Mouse (Mus musculus) lung, embryonic 14.5 days (tissue): ENCODE measurements around the gene Fbl. TPM values are rescaled to one million over a fixed set of nuclear protein-coding genes. Genes with fewer than 3 reads are reported as not detected.

ENCODE experiments used
- ATAC-seq: fragments of 200-750 bp; cut with Nextera tagmentation; 2 replicates; pipeline ENCODE4 v1.8.0; 2017; ENCODE audit warnings: mild to moderate bottlenecking, moderate TSS enrichment, moderate library complexity; ENCODE audit not compliant: insufficient read depth
- DNase-seq: peaks from one replicate; pipeline ENCODE4 v3.0.0-alpha.2; 2015
- H3K27ac ChIP-seq: fragments of 300-500 bp; sonication (generic); 2 replicates; pipeline ENCODE4 v1.5.1; 2014; ENCODE audit warnings: low read depth, mild to moderate bottlenecking, moderate library complexity
- H3K27me3 ChIP-seq: fragments of 300-500 bp; sonication (generic); 2 replicates; pipeline ENCODE4 v1.6.1; 2014; ENCODE audit warnings: low read length, control low read depth; ENCODE audit not compliant: insufficient read depth
- H3K36me3 ChIP-seq: fragments of 300-500 bp; sonication (generic); 2 replicates; pipeline ENCODE4 v1.6.1; 2014; ENCODE audit warnings: control low read depth; ENCODE audit not compliant: insufficient read depth
- H3K4me1 ChIP-seq: fragments of 300-500 bp; sonication (generic); 2 replicates; pipeline ENCODE4 v1.6.1; 2014; ENCODE audit warnings: antibody characterized with exemption, control low read depth; ENCODE audit not compliant: insufficient read depth
- H3K4me2 ChIP-seq: fragments of 300-500 bp; sonication (generic); 2 replicates; pipeline ENCODE4 v1.6.1; 2014; ENCODE audit warnings: mild to moderate bottlenecking
- H3K4me3 ChIP-seq: fragments of 300-500 bp; sonication (generic); 2 replicates; pipeline ENCODE4 v1.5.1; 2014; ENCODE audit warnings: low read depth, low read length
- H3K9ac ChIP-seq: fragments of 300-500 bp; sonication (generic); 2 replicates; pipeline ENCODE4 v1.6.1; 2014
- H3K9me3 ChIP-seq: fragments of 300-500 bp; sonication (generic); 2 replicates; pipeline ENCODE4 v1.6.1; 2016; ENCODE audit warnings: low read depth, low read length, control low read depth
- CTCF ChIP-seq: IDR thresholded peaks from 2 replicates; pipeline ENCODE4 v1.5.1; 2016; ENCODE audit warnings: antibody characterized with exemption, low read depth
- WGBS: fragments of 180-500 bp; shearing (Covaris S2); extraction: QIAGEN DNeasy Blood & Tissue Kit; methylation state at CpG from one replicate; pipeline ENCODE4 v1.1.7; 2014; 5-methylcytosine and 5-hydroxymethylcytosine counted together
- polyA plus RNA-seq: library from polyadenylated mRNA; unstranded; fragments of >200 nt; fragmentation: Nextera tagmentation; extraction: Ambion mirVana; gene quantifications from 2 replicates; pipeline ENCODE4 v1.2.1, GENCODE M21; 2014

Gene Fbl
- polyA plus RNA-seq, 1 experiment from 2014 or later, result 50.9 TPM

DNA sequence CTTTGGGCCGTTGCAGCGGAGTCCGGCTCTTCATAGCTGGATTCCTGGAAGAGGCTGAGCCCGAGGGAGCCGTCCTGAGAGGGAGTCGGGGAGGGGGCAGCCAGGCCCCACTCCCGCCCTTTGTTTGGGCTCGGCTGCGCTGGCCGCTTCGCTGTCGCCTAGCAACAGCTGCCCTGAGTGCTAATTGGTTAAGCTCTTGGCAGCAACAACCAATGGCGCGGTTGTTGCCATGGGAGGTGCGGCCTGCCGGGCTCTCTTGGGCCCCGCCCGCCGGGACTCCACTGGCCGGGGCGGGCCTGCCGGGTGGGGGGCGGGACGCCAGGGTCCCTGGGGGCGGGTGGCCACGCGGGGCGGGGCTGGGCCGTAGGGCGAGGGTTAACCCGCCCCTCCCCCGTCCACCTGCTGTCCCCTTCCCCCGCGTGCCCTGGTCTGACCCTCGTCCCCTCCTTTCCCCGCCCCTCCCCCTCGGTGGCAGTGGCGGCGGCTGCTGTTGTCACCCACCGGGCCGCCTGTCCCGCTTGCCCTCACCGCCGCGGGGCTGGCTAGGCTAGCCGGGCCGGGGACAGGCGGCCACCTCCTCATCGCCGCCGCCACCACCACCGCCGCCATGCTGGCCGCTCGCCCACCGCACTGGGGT lies 10.3 kb downstream of the Fbl start:
- peak overlapping the region; percentile 98 for H3K4me3 ChIP-seq
- peak; percentile 94 for ATAC-seq
- no peak for TF ChIP-seq CTCF
- no peaks in the 10 kb centered on the region for H3K27me3 ChIP-seq
- H3K27ac ChIP-seq, result peak overlapping the region; percentile 91
- DNase-seq, result peak; percentile 98
- WGBS, result under 1% methylated on average over 37 of the region's 56 CpGs
- H3K36me3 ChIP-seq, result peaks cover 77% of the 10 kb centered on the region
- no peaks in the 10 kb centered on the region for H3K9me3 ChIP-seq
- H3K4me2 ChIP-seq, result peak overlapping the region; percentile 92
- peak overlapping the region; percentile 85 for H3K9ac ChIP-seq
- H3K4me1 ChIP-seq, result peaks cover 6% of the 10 kb centered on the region; the same call in 1 of the 2 replicates

DNA sequence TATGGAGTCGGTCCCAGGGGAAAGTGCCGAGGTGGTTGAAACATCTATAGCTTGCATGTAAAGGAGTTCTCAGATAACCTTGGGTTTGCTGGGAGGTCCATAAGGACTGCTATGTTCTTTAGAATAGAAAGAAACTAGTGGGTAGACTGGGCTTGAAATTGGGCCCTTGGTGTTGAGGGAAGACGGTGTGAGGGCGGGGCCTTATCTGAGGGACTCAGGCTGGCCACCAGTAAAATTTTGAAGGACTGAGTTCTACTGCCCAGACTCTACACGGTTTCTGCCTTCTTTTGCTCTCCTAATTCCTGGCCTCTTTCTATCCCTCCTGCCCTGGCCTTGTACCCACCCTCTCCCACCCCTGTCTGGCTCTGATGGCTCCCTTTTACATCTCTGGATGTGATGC lies 11.4 kb downstream of the Fbl start:
- whole genome bisulfite sequencing, result 75% methylated on average over 5 of the region's 5 CpGs
- peak overlapping the region; percentile 92 for H3K4me2 ChIP-seq
- ATAC-seq (no peak), DNase-seq (no peak)
- H3K4me1 ChIP-seq, result peaks cover 6% of the 10 kb centered on the region; the same call in 1 of the 2 replicates
- peaks cover 78% of the 10 kb centered on the region for H3K36me3 ChIP-seq
- TF ChIP-seq CTCF, result no peak
- no peak overlapping the region; the same call in 1 of the 2 replicates for H3K9ac ChIP-seq
- H3K9me3 ChIP-seq, result no peaks in the 10 kb centered on the region
- peak overlapping the region; percentile 24; the same call in 1 of the 2 replicates for H3K27ac ChIP-seq
- H3K4me3 ChIP-seq, result peak overlapping the region; percentile 98
- H3K27me3 ChIP-seq, result no peaks in the 10 kb centered on the region

DNA sequence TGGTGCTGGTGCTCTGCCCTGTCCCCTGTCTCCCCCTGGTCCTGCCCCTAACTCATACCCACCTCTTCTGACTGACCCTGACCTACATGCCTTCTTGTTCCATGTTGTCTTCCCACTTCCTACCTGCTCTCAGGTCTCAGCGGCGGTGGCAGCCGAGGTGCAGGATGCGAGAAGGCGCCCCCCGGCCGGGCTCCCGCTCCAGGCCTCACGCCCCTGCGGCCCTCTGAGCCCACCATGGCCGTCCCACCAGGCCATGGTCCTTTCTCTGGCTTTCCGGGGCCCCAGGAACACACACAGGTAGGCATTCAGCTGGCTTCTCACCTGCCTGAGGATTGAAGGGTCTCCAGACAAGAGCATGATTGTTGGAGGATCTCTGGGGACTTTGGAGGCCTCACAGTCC lies 11.9 kb downstream of the Fbl start:
- no peak overlapping the region; the same call in 1 of the 2 replicates for H3K4me3 ChIP-seq
- no peak overlapping the region for H3K27ac ChIP-seq
- H3K4me2 ChIP-seq, result peak overlapping the region; percentile 92
- peaks cover 6% of the 10 kb centered on the region; the same call in 1 of the 2 replicates for H3K4me1 ChIP-seq
- no peaks in the 10 kb centered on the region for H3K9me3 ChIP-seq
- peaks cover 78% of the 10 kb centered on the region for H3K36me3 ChIP-seq
- no peak for DNase-seq
- H3K27me3 ChIP-seq, result no peaks in the 10 kb centered on the region
- no peak for TF ChIP-seq CTCF
- ATAC-seq, result no peak
- no peak overlapping the region for H3K9ac ChIP-seq
- 94% methylated on average over 12 of the region's 12 CpGs for WGBS

DNA sequence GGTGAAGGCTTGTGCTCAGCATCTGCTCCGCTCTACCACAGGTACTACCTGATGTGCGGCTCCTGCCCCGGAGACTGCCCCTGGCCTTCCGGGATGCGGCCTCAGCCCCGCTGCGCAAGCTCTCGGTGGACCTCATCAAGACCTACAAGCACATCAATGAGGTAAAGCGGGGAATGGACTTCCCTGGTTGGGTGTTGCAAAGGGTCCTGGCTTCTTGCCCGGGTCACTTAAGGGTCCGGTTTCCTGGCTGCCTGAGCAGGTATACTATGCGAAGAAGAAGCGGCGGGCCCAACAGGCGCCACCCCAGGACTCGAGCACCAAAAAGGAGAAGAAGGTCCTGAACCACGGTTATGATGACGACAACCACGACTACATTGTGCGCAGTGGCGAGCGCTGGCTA lies 12.8 kb downstream of the Fbl start:
- TF ChIP-seq CTCF, result no peak
- no peak overlapping the region for H3K4me3 ChIP-seq
- no peaks in the 10 kb centered on the region for H3K27me3 ChIP-seq
- no peak overlapping the region for H3K27ac ChIP-seq
- DNase-seq (no peak), ATAC-seq (no peak)
- no peak overlapping the region for H3K4me2 ChIP-seq
- 95% methylated on average over 22 of the region's 22 CpGs for WGBS
- peaks cover 6% of the 10 kb centered on the region; the same call in 1 of the 2 replicates for H3K4me1 ChIP-seq
- H3K9ac ChIP-seq, result no peak overlapping the region
- H3K36me3 ChIP-seq, result peaks cover 78% of the 10 kb centered on the region
- no peaks in the 10 kb centered on the region for H3K9me3 ChIP-seq

DNA sequence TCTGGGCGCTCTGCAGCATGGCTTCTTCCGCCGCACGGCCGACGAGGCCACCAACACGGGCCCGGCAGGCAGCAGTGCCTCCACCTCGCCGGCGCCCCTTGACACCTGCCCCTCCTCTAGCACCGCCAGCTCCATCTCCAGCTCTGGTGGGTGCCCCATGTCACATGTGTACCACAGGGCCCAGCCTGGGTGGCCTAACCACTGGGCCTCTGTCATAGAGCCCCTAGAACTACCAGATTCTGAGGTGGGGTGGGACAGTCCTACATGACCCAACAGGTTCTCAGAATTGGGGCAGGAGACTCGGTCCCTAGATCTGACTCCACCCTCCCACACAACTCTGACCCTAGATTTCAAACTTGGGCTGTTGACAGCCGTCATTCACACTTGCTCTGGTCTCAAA lies 16.4 kb downstream of the Fbl start:
- Histone ChIP-seq H3K4me2 (no peak overlapping the region), H3K36me3 (peaks cover 97% of the 10 kb centered on the region), H3K9ac (no peak overlapping the region), H3K4me3 (no peak overlapping the region), H3K4me1 (no peaks in the 10 kb centered on the region), H3K27ac (no peak overlapping the region), H3K9me3 (no peaks in the 10 kb centered on the region), H3K27me3 (no peaks in the 10 kb centered on the region)
- no peak for DNase-seq
- WGBS, result 88% methylated on average over 14 of the region's 14 CpGs
- no peak for ATAC-seq
- TF ChIP-seq CTCF, result no peak

DNA sequence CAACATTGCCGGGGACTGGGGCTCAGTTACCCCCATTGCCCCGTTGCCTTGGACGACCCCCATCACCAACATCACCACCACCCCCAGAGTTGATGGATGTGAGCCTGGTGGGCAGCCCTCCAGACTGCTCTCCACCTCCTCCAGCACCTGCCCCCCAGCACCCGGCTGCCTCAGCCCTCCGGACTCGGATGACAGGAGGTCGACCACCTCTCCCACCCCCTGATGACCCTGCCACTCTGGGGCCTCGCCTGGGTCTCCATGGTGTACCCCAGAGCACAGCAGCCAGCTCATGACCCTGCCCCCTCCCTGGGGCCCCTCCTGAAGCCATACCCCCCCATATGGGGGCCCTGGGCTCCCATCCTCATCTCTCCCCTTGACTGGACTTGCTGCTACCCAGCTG lies 17.1 kb downstream of the Fbl start:
- no peak for DNase-seq
- no peak for ATAC-seq
- H3K4me1 ChIP-seq, result no peaks in the 10 kb centered on the region
- no peaks in the 10 kb centered on the region for H3K27me3 ChIP-seq
- no peak overlapping the region for H3K4me2 ChIP-seq
- H3K27ac ChIP-seq, result no peak overlapping the region
- H3K36me3 ChIP-seq, result peaks cover 95% of the 10 kb centered on the region
- TF ChIP-seq CTCF, result no peak
- WGBS, result 87% methylated on average over 8 of the region's 8 CpGs
- no peaks in the 10 kb centered on the region for H3K9me3 ChIP-seq
- no peak overlapping the region for H3K9ac ChIP-seq
- H3K4me3 ChIP-seq, result no peak overlapping the region

DNA sequence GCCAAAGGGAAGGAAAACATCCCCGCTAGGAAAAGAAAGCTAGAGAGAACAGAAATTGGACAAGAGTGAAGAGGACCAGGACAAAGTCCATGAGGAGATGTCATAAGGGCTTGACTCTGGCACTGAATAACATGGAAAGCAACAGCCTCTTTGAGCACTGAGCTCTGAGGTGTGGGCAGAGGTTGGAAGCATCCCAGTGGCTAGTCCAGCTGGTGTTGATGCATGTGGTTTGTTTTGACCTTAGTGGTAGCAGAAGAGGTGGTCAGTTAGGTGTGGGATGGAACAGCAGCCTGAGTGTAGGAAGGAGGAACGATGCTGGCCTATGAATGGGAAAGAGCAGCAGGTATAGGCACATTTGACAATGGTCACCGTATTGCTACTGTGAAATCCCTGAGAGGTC lies 22.0 kb downstream of the Fbl start:
- Histone ChIP-seq H3K4me1 (no peaks in the 10 kb centered on the region), H3K27me3 (no peaks in the 10 kb centered on the region), H3K9me3 (no peaks in the 10 kb centered on the region), H3K27ac (no peak overlapping the region), H3K4me3 (no peak overlapping the region), H3K36me3 (peaks cover 85% of the 10 kb centered on the region), H3K4me2 (no peak overlapping the region), H3K9ac (no peak overlapping the region)
- ATAC-seq (no peak), DNase-seq (no peak)
- no peak for TF ChIP-seq CTCF
- WGBS, result 89% methylated on average over 3 of the region's 3 CpGs

DNA sequence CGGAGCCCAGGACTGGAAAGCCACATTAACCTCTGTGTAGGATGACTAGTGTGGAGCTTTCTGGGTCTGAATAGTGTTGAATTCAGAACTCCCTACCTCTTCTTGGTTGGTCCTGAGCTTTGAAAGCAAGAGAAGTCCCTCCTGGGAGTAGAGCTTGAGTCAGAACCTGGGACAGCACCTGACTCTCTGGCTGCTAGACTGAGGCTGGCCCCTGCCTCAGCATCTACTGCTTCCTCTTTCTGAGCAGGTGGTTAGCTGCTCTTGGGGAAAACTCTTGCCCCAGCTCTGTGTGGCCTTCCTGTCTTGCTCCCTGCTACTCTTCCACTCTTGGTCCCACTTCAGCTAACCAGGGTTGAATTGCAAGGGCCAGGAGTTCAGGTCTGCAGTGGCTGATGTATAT lies 22.4 kb downstream of the Fbl start:
- 90% methylated on average over 1 of the region's 1 CpGs for WGBS
- H3K4me3 ChIP-seq, result no peak overlapping the region
- H3K27me3 ChIP-seq, result no peaks in the 10 kb centered on the region
- H3K9ac ChIP-seq, result no peak overlapping the region
- no peaks in the 10 kb centered on the region for H3K9me3 ChIP-seq
- H3K4me2 ChIP-seq, result no peak overlapping the region
- no peak for TF ChIP-seq CTCF
- no peak overlapping the region for H3K27ac ChIP-seq
- no peak for ATAC-seq
- H3K4me1 ChIP-seq, result no peaks in the 10 kb centered on the region
- DNase-seq, result no peak
- H3K36me3 ChIP-seq, result peaks cover 81% of the 10 kb centered on the region
